Mouse (Mus musculus): Measurements from ENCODE around the gene Gsto1. TPM values are rescaled to one million over a fixed set of nuclear protein-coding genes. Genes with fewer than 3 reads are reported as not detected.
"Not testable (repeated sequence)": the region's sequence is repeated elsewhere in the genome, so short reads cannot be mapped to it uniquely, and the experiment has no call there.

Gene Gsto1
- total and polyA plus RNA-seq, 2 experiments: 116 to 149 TPM

DNA sequence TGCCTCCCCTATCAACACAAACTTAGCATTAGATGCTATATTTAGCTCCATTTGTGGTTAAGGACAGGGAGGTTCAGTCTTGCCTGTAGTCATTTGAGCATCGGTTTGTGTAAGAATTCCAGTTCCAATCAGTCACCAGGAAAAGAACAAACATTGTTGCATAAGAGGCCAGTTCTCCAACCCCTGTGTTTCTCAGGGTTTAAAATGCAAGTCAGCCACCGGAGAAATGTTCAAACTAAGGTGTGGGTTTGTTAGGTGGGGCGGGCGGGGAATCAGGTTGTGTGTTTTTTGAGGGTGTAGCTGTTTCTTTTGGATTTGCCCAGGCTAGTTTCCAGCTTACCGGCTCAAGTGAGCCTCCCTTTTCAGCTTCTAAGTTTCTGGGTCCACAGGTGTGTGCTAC is 20.2 kb upstream of the Gsto1 start:
- H3K9ac ChIP-seq (ENCODE audit: low read depth, low read length): no peak overlapping the region
- 46% methylated on average over 5 of the region's 5 CpGs for WGBS
- H3K36me3 ChIP-seq (ENCODE audit: control insufficient read depth, insufficient read depth, low read length): no peaks in the 10 kb centered on the region
- H3K27me3 ChIP-seq (ENCODE audit: control insufficient read depth, insufficient read depth, low read length): peaks cover 9% of the 10 kb centered on the region; the same call in 1 of the 2 replicates
- TF ChIP-seq CTCF (IDR thresholded peaks at IDR 0.05; ENCODE audit: low read depth, low read length): no peak
- TF ChIP-seq POLR2A (IDR thresholded peaks at IDR 0.05; ENCODE audit: extremely low read depth, insufficient read depth, low read length): no peak
- H3K4me1 ChIP-seq (ENCODE audit: control insufficient read depth, insufficient read depth, low read length): no peaks in the 10 kb centered on the region
- H3K4me3 ChIP-seq (ENCODE audit: insufficient read depth, low read depth, low read length): no peak overlapping the region
- no peaks in the 10 kb centered on the region for H3K79me2 ChIP-seq (ENCODE audit: control insufficient read depth, insufficient read depth, low read length)
- DNase-seq (ENCODE audit: extremely low read depth, low read depth, low spot score): peak; percentile 14
- H3K27ac ChIP-seq (replicated peaks; ENCODE audit: insufficient read depth, low read depth, low read length): no peak overlapping the region

- Histone ChIP-seq H3K4me1 (ENCODE audit: control insufficient read depth, insufficient read depth, low read length) (no peaks in the 10 kb centered on the region), H3K79me2 (ENCODE audit: control insufficient read depth, insufficient read depth, low read length) (no peaks in the 10 kb centered on the region), H3K27me3 (ENCODE audit: control insufficient read depth, insufficient read depth, low read length) (peaks cover 9% of the 10 kb centered on the region; the same call in 1 of the 2 replicates), H3K36me3 (ENCODE audit: control insufficient read depth, insufficient read depth, low read length) (no peaks in the 10 kb centered on the region), H3K9ac (ENCODE audit: low read depth, low read length) (no peak overlapping the region), H3K4me3 (ENCODE audit: insufficient read depth, low read depth, low read length) (no peak overlapping the region), H3K27ac (replicated peaks; ENCODE audit: insufficient read depth, low read depth, low read length) (no peak overlapping the region)
- TF ChIP-seq POLR2A (IDR thresholded peaks at IDR 0.05; ENCODE audit: extremely low read depth, insufficient read depth, low read length) (no peak), CTCF (IDR thresholded peaks at IDR 0.05; ENCODE audit: low read depth, low read length) (no peak)
- 89% methylated on average over 7 of the region's 7 CpGs for WGBS
- no peak for DNase-seq (ENCODE audit: extremely low read depth, low read depth, low spot score)
Observed at GRCm38 (mm10) chr19:47835776-47836175, 19.0 kb upstream of the Gsto1 start.

DNA sequence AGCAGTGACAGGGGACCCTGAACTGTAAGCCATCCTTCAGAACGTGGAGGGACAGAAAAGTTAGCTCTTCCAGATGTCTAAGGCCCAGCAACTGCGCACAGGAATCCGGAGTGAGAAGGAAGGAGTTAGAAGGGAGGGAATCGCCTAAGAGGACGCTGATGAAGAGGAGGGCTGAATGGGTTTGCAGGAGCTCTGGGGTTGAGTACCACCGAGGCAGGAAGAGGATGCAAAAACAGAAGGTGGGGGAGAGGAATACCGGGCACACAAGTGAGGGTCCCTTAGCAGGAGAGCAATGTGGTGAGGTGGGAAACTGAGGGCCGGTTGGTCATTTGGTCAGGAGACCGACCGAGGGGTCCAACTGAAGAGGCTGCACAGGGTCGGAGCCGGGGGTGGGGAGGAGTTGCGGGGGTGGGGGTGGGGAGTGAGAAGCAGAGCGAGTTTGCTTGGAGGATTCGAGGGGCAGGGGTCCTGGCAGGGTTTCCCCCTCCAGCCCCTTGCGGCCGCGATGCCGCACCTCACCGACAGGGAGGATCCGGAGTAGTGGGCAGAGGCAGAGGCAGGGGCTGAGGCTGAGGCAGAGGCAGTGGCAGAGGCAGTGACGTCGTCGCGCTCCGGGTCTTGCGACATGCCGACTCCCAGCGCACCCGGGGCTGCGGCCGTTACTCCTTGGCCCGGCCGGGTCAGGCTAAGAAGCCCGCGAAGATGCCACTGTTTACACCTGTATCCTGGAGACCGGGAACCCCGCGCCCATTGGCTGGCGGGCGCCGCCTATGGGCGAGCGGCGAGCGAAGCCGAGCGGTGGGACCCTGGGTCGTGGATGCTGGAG is 17.9 kb upstream of the Gsto1 start:
- Histone ChIP-seq H3K4me1 (ENCODE audit: control insufficient read depth, insufficient read depth, low read length) (no peaks in the 10 kb centered on the region), H3K36me3 (ENCODE audit: control insufficient read depth, insufficient read depth, low read length) (no peaks in the 10 kb centered on the region), H3K27ac (replicated peaks; ENCODE audit: insufficient read depth, low read depth, low read length) (no peak overlapping the region), H3K27me3 (ENCODE audit: control insufficient read depth, insufficient read depth, low read length) (peaks cover 9% of the 10 kb centered on the region; the same call in 1 of the 2 replicates), H3K79me2 (ENCODE audit: control insufficient read depth, insufficient read depth, low read length) (no peaks in the 10 kb centered on the region), H3K4me3 (ENCODE audit: insufficient read depth, low read depth, low read length) (peak overlapping the region; percentile 35; the same call in 1 of the 2 replicates), H3K9ac (ENCODE audit: low read depth, low read length) (no peak overlapping the region; the same call in 1 of the 2 replicates)
- DNase-seq (ENCODE audit: extremely low read depth, low read depth, low spot score): no peak
- WGBS: 9% methylated on average over 49 of the region's 49 CpGs
- TF ChIP-seq CTCF (IDR thresholded peaks at IDR 0.05; ENCODE audit: low read depth, low read length) (peak; percentile 26; the same call in 1 of the 2 replicates), POLR2A (IDR thresholded peaks at IDR 0.05; ENCODE audit: extremely low read depth, insufficient read depth, low read length) (no peak)

DNA sequence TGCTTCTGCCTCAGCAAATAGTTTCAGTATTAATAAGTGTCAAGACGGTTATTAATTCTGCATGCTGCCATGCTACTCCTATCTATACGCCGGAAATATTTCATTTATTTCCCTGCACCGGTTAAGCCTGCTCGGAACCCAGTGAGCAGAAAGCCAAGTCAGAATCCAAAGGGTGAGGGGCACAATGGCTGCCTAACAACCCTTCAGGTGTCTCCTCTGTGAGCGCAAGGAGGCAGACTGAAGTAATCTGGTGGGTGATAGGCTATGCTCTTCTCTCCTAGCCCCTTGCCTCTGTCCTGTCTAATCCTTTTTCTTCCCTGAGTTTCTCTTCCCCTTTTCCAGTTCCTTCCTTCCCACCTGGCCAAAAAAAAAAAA is 17.3 kb upstream of the Gsto1 start:
- no peak for TF ChIP-seq POLR2A (IDR thresholded peaks at IDR 0.05; ENCODE audit: extremely low read depth, insufficient read depth, low read length)
- no peak for TF ChIP-seq CTCF (IDR thresholded peaks at IDR 0.05; ENCODE audit: low read depth, low read length)
- Histone ChIP-seq H3K27ac (replicated peaks; ENCODE audit: insufficient read depth, low read depth, low read length) (no peak overlapping the region), H3K4me3 (ENCODE audit: insufficient read depth, low read depth, low read length) (peak overlapping the region; percentile 35; the same call in 1 of the 2 replicates), H3K79me2 (ENCODE audit: control insufficient read depth, insufficient read depth, low read length) (no peaks in the 10 kb centered on the region), H3K36me3 (ENCODE audit: control insufficient read depth, insufficient read depth, low read length) (no peaks in the 10 kb centered on the region), H3K27me3 (ENCODE audit: control insufficient read depth, insufficient read depth, low read length) (peaks cover 9% of the 10 kb centered on the region; the same call in 1 of the 2 replicates), H3K4me1 (ENCODE audit: control insufficient read depth, insufficient read depth, low read length) (no peaks in the 10 kb centered on the region), H3K9ac (ENCODE audit: low read depth, low read length) (no peak overlapping the region)
- WGBS: 1% methylated on average over 6 of the region's 6 CpGs
- DNase-seq (ENCODE audit: extremely low read depth, low read depth, low spot score): no peak

DNA sequence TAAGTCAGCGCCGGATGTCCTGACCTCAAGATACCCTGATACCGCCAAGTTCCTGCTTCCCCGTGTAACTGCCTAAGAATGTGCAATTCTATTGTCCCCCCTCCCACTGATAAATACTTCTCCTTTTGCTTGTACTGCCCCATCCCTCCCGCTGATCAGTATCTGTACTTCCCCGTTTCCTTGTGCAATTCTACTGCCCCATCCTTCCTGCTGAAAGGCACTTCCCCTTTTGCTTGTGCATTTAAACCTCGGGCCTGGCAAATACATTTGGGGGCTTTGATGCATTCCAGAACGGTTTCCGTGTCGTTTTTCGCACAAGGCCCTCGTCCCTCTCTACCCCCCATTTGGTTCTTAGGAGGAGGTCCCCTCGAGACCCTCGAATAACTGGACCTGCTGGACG is 13.5 kb upstream of the Gsto1 start:
- H3K36me3 ChIP-seq (ENCODE audit: control insufficient read depth, insufficient read depth, low read length); H3K27me3 ChIP-seq (ENCODE audit: control insufficient read depth, insufficient read depth, low read length); DNase-seq (ENCODE audit: extremely low read depth, low read depth, low spot score); H3K4me3 ChIP-seq (ENCODE audit: insufficient read depth, low read depth, low read length); H3K4me1 ChIP-seq (ENCODE audit: control insufficient read depth, insufficient read depth, low read length); H3K27ac ChIP-seq (replicated peaks; ENCODE audit: insufficient read depth, low read depth, low read length); H3K9ac ChIP-seq (ENCODE audit: low read depth, low read length); H3K79me2 ChIP-seq (ENCODE audit: control insufficient read depth, insufficient read depth, low read length): not testable (repeated sequence)
- 78% methylated on average over 15 of the region's 15 CpGs for WGBS

DNA sequence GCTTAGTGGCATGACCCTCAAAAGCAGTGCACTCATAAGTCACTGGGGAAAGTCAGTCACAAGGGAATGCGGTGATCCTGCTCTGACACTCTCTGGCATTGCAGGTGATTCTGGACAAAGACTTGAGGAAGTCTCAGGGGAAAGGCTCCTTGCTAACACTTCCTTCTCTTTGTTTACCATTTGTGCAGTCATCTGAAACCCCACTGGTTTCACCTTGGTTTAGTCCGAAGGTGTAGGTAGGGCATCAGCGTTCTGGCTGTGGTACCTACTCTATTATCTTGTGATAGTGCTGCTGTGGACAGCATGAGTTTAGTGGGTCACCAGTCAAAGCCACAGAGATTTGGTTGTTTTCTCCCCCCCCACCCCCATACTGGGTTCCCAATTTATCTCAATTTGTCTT is 5.0 kb upstream of the Gsto1 start:
- 94% methylated on average over 3 of the region's 3 CpGs for WGBS
- H3K27ac ChIP-seq (replicated peaks; ENCODE audit: insufficient read depth, low read depth, low read length): no peak overlapping the region
- no peaks in the 10 kb centered on the region for H3K79me2 ChIP-seq (ENCODE audit: control insufficient read depth, insufficient read depth, low read length)
- no peak for DNase-seq (ENCODE audit: extremely low read depth, low read depth, low spot score)
- no peak overlapping the region for H3K4me3 ChIP-seq (ENCODE audit: insufficient read depth, low read depth, low read length)
- no peaks in the 10 kb centered on the region for H3K36me3 ChIP-seq (ENCODE audit: control insufficient read depth, insufficient read depth, low read length)
- TF ChIP-seq POLR2A (IDR thresholded peaks at IDR 0.05; ENCODE audit: extremely low read depth, insufficient read depth, low read length) (no peak), CTCF (IDR thresholded peaks at IDR 0.05; ENCODE audit: low read depth, low read length) (no peak)
- peaks cover 3% of the 10 kb centered on the region; the same call in 1 of the 2 replicates for H3K4me1 ChIP-seq (ENCODE audit: control insufficient read depth, insufficient read depth, low read length)
- no peaks in the 10 kb centered on the region for H3K27me3 ChIP-seq (ENCODE audit: control insufficient read depth, insufficient read depth, low read length)
- no peak overlapping the region for H3K9ac ChIP-seq (ENCODE audit: low read depth, low read length)

DNA sequence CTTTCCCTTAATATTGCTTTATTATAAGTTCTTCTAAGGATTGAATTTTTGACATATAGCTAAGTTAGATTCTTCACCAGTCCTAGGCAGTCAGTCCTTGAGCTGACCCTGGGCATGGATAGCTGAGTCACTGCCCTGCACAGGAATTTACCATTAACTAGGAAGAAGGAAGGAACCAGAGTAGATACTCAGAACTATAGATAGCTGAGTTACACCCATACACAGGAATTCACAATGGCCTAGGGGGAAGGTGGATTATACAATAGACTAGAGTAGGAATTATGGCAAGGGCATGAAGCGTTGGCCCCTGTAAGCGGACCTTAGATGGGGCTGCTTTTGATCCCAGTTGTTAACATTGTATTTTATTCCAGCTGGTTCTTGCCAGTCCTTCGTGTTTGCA is 2.6 kb upstream of the Gsto1 start:
- 85% methylated on average over 3 of the region's 3 CpGs for WGBS
- not testable (repeated sequence) for DNase-seq (ENCODE audit: extremely low read depth, low read depth, low spot score); H3K79me2 ChIP-seq (ENCODE audit: control insufficient read depth, insufficient read depth, low read length); H3K9ac ChIP-seq (ENCODE audit: low read depth, low read length); H3K27ac ChIP-seq (replicated peaks; ENCODE audit: insufficient read depth, low read depth, low read length); H3K4me1 ChIP-seq (ENCODE audit: control insufficient read depth, insufficient read depth, low read length); H3K36me3 ChIP-seq (ENCODE audit: control insufficient read depth, insufficient read depth, low read length); H3K27me3 ChIP-seq (ENCODE audit: control insufficient read depth, insufficient read depth, low read length); H3K4me3 ChIP-seq (ENCODE audit: insufficient read depth, low read depth, low read length)

All from liver, adult 2 months (tissue).